Mouse (Mus musculus) limb, embryonic 14.5 days (tissue): ENCODE measurements at regions not wholly inside any gene's neighbourhood (a gene's known extent, or its start where the extent isn't known, plus 50 kb on each side); places are given as distances from the start of the nearest gene placed in this dataset.
A peak's percentile ranks its signal among the peaks of the same experiment; 100 is the strongest.

ENCODE experiments used
- ATAC-seq: fragments of 200-750 bp; cut with Nextera tagmentation; 2 replicates; pipeline ENCODE4 v1.8.0; 2017; ENCODE audit warnings: low read depth, moderate number of reproducible peaks, moderate TSS enrichment; ENCODE audit not compliant: low FRiP score
- DNase-seq: peaks from one replicate; pipeline ENCODE4 v3.0.0-alpha.2; 2015; ENCODE audit warnings: low spot score
- H3K27ac ChIP-seq: fragments of 300-500 bp; sonication (generic); replicated peaks from 2 replicates; pipeline ENCODE4 v1.5.1; 2014; ENCODE audit warnings: low read depth, mild to moderate bottlenecking, low read length, moderate library complexity, mixed read lengths
- H3K27me3 ChIP-seq: fragments of 300-500 bp; sonication (generic); 2 replicates; pipeline ENCODE4 v1.6.1; 2014; ENCODE audit warnings: low read length, mixed read lengths; ENCODE audit not compliant: control insufficient read depth, insufficient read depth
- H3K36me3 ChIP-seq: fragments of 300-500 bp; sonication (generic); 2 replicates; pipeline ENCODE4 v1.6.1; 2014; ENCODE audit warnings: mild to moderate bottlenecking, low read length, moderate library complexity, mixed read lengths; ENCODE audit not compliant: control insufficient read depth, insufficient read depth
- H3K4me1 ChIP-seq: fragments of 300-500 bp; sonication (generic); 2 replicates; pipeline ENCODE4 v1.6.1; 2014; ENCODE audit warnings: antibody characterized with exemption, low read length, mixed read lengths; ENCODE audit not compliant: control insufficient read depth, insufficient read depth
- H3K4me2 ChIP-seq: fragments of 300-500 bp; sonication (generic); replicated peaks from 2 replicates; pipeline ENCODE4 v1.6.1; 2014; ENCODE audit warnings: low read depth, mild to moderate bottlenecking, low read length, moderate library complexity; ENCODE audit not compliant: severe bottlenecking
- H3K4me3 ChIP-seq: fragments of 300-500 bp; sonication (generic); replicated peaks from 2 replicates; pipeline ENCODE4 v1.5.1; 2014; ENCODE audit warnings: low read length
- H3K9ac ChIP-seq: fragments of 300-500 bp; sonication (generic); 2 replicates; pipeline ENCODE4 v1.6.1; 2014; ENCODE audit warnings: mild to moderate bottlenecking, low read depth, low read length, moderate library complexity; ENCODE audit not compliant: severe bottlenecking
- H3K9me3 ChIP-seq: fragments of 300-500 bp; sonication (generic); 2 replicates; pipeline ENCODE4 v1.6.1; 2016; ENCODE audit warnings: low read length; ENCODE audit not compliant: control insufficient read depth
- POLR2A ChIP-seq: fragments of 200-500 bp; IDR thresholded peaks from 2 replicates; pipeline ENCODE4 v1.8.0; 2012; ENCODE audit warnings: inconsistent platforms, mild to moderate bottlenecking, moderate library complexity, borderline replicate concordance; ENCODE audit not compliant: insufficient read depth, insufficient read length; ENCODE audit errors: extremely low read depth
- WGBS: fragments of 180-500 bp; shearing (Covaris S2); extraction: QIAGEN DNeasy Blood & Tissue Kit; methylation state at CpG from one replicate; pipeline ENCODE4 v1.1.7; 2014; 5-methylcytosine and 5-hydroxymethylcytosine counted together

DNA sequence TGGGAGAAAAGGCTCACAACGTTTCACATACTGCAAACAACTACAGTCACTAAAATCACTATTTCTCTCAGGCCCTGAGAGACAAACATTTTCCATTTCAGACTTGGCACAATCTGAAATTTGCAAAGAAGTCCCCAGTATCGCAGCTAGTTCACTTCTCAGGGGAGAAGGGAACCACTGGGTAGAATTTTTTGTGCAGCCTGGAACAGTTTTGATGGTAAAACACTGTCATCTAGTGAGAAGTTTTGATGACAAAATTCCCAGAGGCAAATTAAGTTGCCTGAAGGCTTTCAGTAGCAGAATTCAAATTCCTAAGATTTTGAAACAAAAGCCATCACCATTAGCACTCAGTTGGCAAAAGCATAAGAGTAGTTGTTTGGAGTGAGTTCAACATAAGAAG lies 195.2 kb upstream of the Nat3 start:
- H3K36me3 ChIP-seq: no peaks in the 10 kb centered on the region
- H3K9me3 ChIP-seq: no peaks in the 10 kb centered on the region
- TF ChIP-seq POLR2A: no peak
- no peak overlapping the region for H3K27ac ChIP-seq
- 60% methylated on average over 2 of the region's 2 CpGs for WGBS
- DNase-seq (no peak), ATAC-seq (no peak)
- H3K4me1 ChIP-seq: no peaks in the 10 kb centered on the region
- H3K4me2 ChIP-seq: no peak overlapping the region
- no peaks in the 10 kb centered on the region for H3K27me3 ChIP-seq
- H3K4me3 ChIP-seq: no peak overlapping the region
- no peak overlapping the region for H3K9ac ChIP-seq

DNA sequence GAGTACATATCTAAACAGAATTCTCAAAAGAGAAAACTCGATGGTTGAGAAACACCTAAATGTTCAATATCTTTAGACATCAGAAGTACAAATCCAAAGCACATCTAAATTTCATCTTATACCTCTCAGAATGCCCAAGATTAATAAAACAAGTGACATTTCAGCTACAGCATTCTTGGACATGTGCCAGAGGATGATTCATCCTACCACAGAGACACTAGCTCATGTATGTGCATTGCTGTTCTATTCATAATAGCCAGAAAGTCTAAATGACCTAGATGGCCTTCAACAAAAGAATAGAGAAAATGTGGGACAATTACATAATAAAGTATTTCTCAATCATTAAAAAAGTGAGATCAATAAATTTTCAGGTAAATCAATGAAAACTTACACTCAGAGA lies 146.6 kb upstream of the Nat3 start:
- Histone ChIP-seq H3K4me1 (no peaks in the 10 kb centered on the region), H3K9ac (no peak overlapping the region), H3K27me3 (no peaks in the 10 kb centered on the region), H3K27ac (no peak overlapping the region), H3K4me3 (no peak overlapping the region), H3K36me3 (no peaks in the 10 kb centered on the region), H3K9me3 (no peaks in the 10 kb centered on the region), H3K4me2 (no peak overlapping the region)
- DNase-seq (no peak), ATAC-seq (no peak)
- TF ChIP-seq POLR2A: no peak
- WGBS: 91% methylated on average over 1 of the region's 1 CpGs

DNA sequence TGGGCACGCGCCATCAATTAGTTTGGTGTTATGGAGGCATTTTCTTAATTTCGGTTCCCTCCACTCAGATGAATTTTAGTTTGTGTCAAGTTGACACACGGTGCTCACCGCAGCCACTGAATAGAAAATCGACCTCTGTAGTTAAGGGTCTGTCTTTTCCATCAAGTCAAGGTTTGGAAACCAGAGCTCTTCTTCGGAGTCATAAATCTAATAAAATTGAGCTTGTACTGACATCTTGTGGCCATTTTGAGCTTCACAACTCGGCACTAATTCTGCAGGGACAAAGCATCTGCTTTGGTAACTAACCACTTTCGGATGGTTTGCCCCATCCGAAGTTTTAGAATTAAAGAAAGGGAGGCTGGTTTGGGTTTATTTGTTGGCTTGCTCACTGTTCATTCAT lies 117.7 kb upstream of the Nat3 start:
- Histone ChIP-seq H3K36me3 (no peaks in the 10 kb centered on the region), H3K4me2 (no peak overlapping the region), H3K4me3 (no peak overlapping the region), H3K27ac (no peak overlapping the region), H3K9ac (no peak overlapping the region), H3K4me1 (no peaks in the 10 kb centered on the region), H3K9me3 (no peaks in the 10 kb centered on the region), H3K27me3 (no peaks in the 10 kb centered on the region)
- no peak for TF ChIP-seq POLR2A
- WGBS: 40% methylated on average over 10 of the region's 10 CpGs
- DNase-seq (peak; percentile 71), ATAC-seq (peak; percentile 57; the same call in 1 of the 2 replicates)

DNA sequence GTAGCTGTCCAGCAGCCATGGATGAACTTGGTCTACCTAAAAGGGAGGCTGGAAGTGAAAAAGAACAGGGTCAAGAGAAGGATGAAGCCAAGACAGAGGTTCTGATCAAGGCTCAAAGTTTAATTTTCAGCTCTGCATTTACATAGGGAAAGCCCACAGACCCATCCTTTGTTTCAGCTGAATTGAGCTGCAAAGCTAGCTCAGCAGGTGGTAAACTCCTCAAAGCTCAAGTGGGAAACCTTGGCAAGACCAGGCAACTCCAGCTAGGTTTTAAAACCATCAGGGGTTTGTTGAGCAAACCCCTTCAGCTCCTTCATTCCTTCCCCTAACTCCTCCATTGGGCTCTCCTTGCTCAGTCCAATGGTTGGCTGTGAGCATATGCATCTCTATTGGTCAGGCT lies 108.8 kb upstream of the Nat3 start:
- no peaks in the 10 kb centered on the region for H3K27me3 ChIP-seq
- no peak overlapping the region for H3K9ac ChIP-seq
- no peak for TF ChIP-seq POLR2A
- no peaks in the 10 kb centered on the region for H3K36me3 ChIP-seq
- H3K27ac ChIP-seq: no peak overlapping the region
- DNase-seq: no peak
- ATAC-seq: no peak
- H3K4me1 ChIP-seq: no peaks in the 10 kb centered on the region
- H3K9me3 ChIP-seq: no peaks in the 10 kb centered on the region
- H3K4me3 ChIP-seq: no peak overlapping the region
- no peak overlapping the region for H3K4me2 ChIP-seq

DNA sequence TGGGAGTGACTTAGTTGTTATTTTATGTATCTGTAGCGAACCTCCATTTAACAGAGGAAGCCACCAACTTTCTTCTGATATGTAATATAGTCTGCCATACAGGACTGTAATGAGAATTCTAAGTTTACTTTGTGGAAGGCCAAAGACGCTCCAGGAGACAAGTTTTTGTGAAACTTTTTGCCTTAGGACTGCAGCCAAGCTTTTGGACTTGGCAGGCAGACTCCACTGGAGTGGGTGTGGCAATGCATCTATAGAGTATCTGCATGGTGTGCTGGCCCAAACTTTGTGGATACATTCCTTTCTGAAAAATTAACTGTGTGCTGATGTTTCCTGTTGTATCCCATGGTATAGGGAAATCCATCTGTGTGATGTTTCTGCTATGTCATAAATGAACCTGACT lies 101.1 kb upstream of the Nat3 start:
- H3K9me3 ChIP-seq: no peaks in the 10 kb centered on the region
- ATAC-seq: no peak
- H3K27ac ChIP-seq: no peak overlapping the region
- TF ChIP-seq POLR2A: no peak
- H3K9ac ChIP-seq: no peak overlapping the region
- no peak overlapping the region for H3K4me3 ChIP-seq
- no peaks in the 10 kb centered on the region for H3K4me1 ChIP-seq
- H3K27me3 ChIP-seq: no peaks in the 10 kb centered on the region
- H3K36me3 ChIP-seq: no peaks in the 10 kb centered on the region
- no peak overlapping the region for H3K4me2 ChIP-seq
- WGBS: 87% methylated on average over 2 of the region's 2 CpGs
- no peak for DNase-seq
